Mouse (Mus musculus): ENCODE data around the gene Eif2ak4. TPM values are rescaled to one million over a fixed set of nuclear protein-coding genes. Genes with fewer than 3 reads are reported as not detected.

The Eif2ak4 gene
- polyA plus RNA-seq, 1 experiment from 2014 or later, result 6.2 TPM

GRCm38 (mm10) chr2:118483032-118483431 is 94.6 kb downstream of the Eif2ak4 start:
- Histone ChIP-seq H3K36me3 (ENCODE audit: insufficient read depth, low read length) (no peaks in the 10 kb centered on the region), H3K4me2 (replicated peaks; ENCODE audit: low read depth, low read length) (no peak overlapping the region), H3K9me3 (ENCODE audit: low read length) (no peaks in the 10 kb centered on the region), H3K4me3 (ENCODE audit: low read depth, low read length) (no peak overlapping the region), H3K27ac (ENCODE audit: low read length) (no peak overlapping the region), H3K9ac (replicated peaks; ENCODE audit: low read depth) (no peak overlapping the region), H3K27me3 (replicated peaks; ENCODE audit: insufficient read depth, low read length) (no peaks in the 10 kb centered on the region), H3K4me1 (ENCODE audit: insufficient read depth, low read depth, low read length) (peaks cover 7% of the 10 kb centered on the region; the same call in 1 of the 2 replicates)
- no peak for DNase-seq (ENCODE audit: low spot score)
- no peak for ATAC-seq
- 73% methylated on average over 5 of the region's 5 CpGs for WGBS
- TF ChIP-seq EP300 (IDR thresholded peaks at IDR 0.05) (no peak), CTCF (IDR thresholded peaks at IDR 0.05) (no peak)

GRCm38 (mm10) chr2:118484386-118484898 is 96.0 kb downstream of the Eif2ak4 start:
- Histone ChIP-seq H3K4me2 (replicated peaks; ENCODE audit: low read depth, low read length) (no peak overlapping the region), H3K4me3 (ENCODE audit: low read depth, low read length) (no peak overlapping the region), H3K4me1 (ENCODE audit: insufficient read depth, low read depth, low read length) (no peaks in the 10 kb centered on the region), H3K27ac (ENCODE audit: low read length) (no peak overlapping the region), H3K36me3 (ENCODE audit: insufficient read depth, low read length) (no peaks in the 10 kb centered on the region), H3K9ac (replicated peaks; ENCODE audit: low read depth) (no peak overlapping the region), H3K27me3 (replicated peaks; ENCODE audit: insufficient read depth, low read length) (no peaks in the 10 kb centered on the region), H3K9me3 (ENCODE audit: low read length) (no peaks in the 10 kb centered on the region)
- DNase-seq (ENCODE audit: low spot score), result no peak
- 83% methylated on average over 9 of the region's 9 CpGs for WGBS
- TF ChIP-seq CTCF (IDR thresholded peaks at IDR 0.05), result no peak
- TF ChIP-seq EP300 (IDR thresholded peaks at IDR 0.05), result no peak
- ATAC-seq, result no peak

GRCm38 (mm10) chr2:118485415-118485814 is 97.0 kb downstream of the Eif2ak4 start:
- DNase-seq (ENCODE audit: low spot score) (no peak), ATAC-seq (no peak)
- Histone ChIP-seq H3K4me1 (ENCODE audit: insufficient read depth, low read depth, low read length) (peaks cover 7% of the 10 kb centered on the region; the same call in 1 of the 2 replicates), H3K27ac (ENCODE audit: low read length) (no peak overlapping the region), H3K4me3 (ENCODE audit: low read depth, low read length) (no peak overlapping the region), H3K9ac (replicated peaks; ENCODE audit: low read depth) (no peak overlapping the region), H3K27me3 (replicated peaks; ENCODE audit: insufficient read depth, low read length) (no peaks in the 10 kb centered on the region), H3K4me2 (replicated peaks; ENCODE audit: low read depth, low read length) (no peak overlapping the region), H3K36me3 (ENCODE audit: insufficient read depth, low read length) (no peaks in the 10 kb centered on the region), H3K9me3 (ENCODE audit: low read length) (no peaks in the 10 kb centered on the region)
- TF ChIP-seq EP300 (IDR thresholded peaks at IDR 0.05) (no peak), CTCF (IDR thresholded peaks at IDR 0.05) (no peak)
- WGBS, result 77% methylated on average over 3 of the region's 3 CpGs

GRCm38 (mm10) chr2:118486933-118487332 is 98.5 kb downstream of the Eif2ak4 start:
- no peaks in the 10 kb centered on the region for H3K36me3 ChIP-seq (ENCODE audit: insufficient read depth, low read length)
- H3K4me1 ChIP-seq (ENCODE audit: insufficient read depth, low read depth, low read length), result peaks cover 19% of the 10 kb centered on the region; the same call in 1 of the 2 replicates
- H3K9me3 ChIP-seq (ENCODE audit: low read length), result no peaks in the 10 kb centered on the region
- no peak overlapping the region for H3K9ac ChIP-seq (replicated peaks; ENCODE audit: low read depth)
- H3K4me3 ChIP-seq (ENCODE audit: low read depth, low read length), result no peak overlapping the region
- TF ChIP-seq EP300 (IDR thresholded peaks at IDR 0.05) (no peak), CTCF (IDR thresholded peaks at IDR 0.05) (peak; percentile 100)
- 15% methylated on average over 12 of the region's 12 CpGs for WGBS
- peak; percentile 78 for DNase-seq (ENCODE audit: low spot score)
- no peaks in the 10 kb centered on the region for H3K27me3 ChIP-seq (replicated peaks; ENCODE audit: insufficient read depth, low read length)
- no peak overlapping the region for H3K27ac ChIP-seq (ENCODE audit: low read length)
- no peak overlapping the region for H3K4me2 ChIP-seq (replicated peaks; ENCODE audit: low read depth, low read length)
- ATAC-seq, result peak; percentile 32

GRCm38 (mm10) chr2:118487806-118488205 is 99.4 kb downstream of the Eif2ak4 start:
- Histone ChIP-seq H3K27me3 (replicated peaks; ENCODE audit: insufficient read depth, low read length) (no peaks in the 10 kb centered on the region), H3K4me1 (ENCODE audit: insufficient read depth, low read depth, low read length) (peaks cover 20% of the 10 kb centered on the region; the same call in 1 of the 2 replicates), H3K36me3 (ENCODE audit: insufficient read depth, low read length) (no peaks in the 10 kb centered on the region), H3K9ac (replicated peaks; ENCODE audit: low read depth) (no peak overlapping the region), H3K4me2 (replicated peaks; ENCODE audit: low read depth, low read length) (no peak overlapping the region), H3K9me3 (ENCODE audit: low read length) (no peaks in the 10 kb centered on the region), H3K27ac (ENCODE audit: low read length) (no peak overlapping the region), H3K4me3 (ENCODE audit: low read depth, low read length) (no peak overlapping the region)
- ATAC-seq (no peak), DNase-seq (ENCODE audit: low spot score) (no peak)
- TF ChIP-seq EP300 (IDR thresholded peaks at IDR 0.05) (no peak), CTCF (IDR thresholded peaks at IDR 0.05) (peak; percentile 66)
- 76% methylated on average over 3 of the region's 3 CpGs for WGBS

- peaks cover 20% of the 10 kb centered on the region; the same call in 1 of the 2 replicates for H3K4me1 ChIP-seq (ENCODE audit: insufficient read depth, low read depth, low read length)
- no peaks in the 10 kb centered on the region for H3K9me3 ChIP-seq (ENCODE audit: low read length)
- no peak overlapping the region for H3K4me2 ChIP-seq (replicated peaks; ENCODE audit: low read depth, low read length)
- H3K27ac ChIP-seq (ENCODE audit: low read length), result peak overlapping the region; percentile 80
- no peak overlapping the region for H3K4me3 ChIP-seq (ENCODE audit: low read depth, low read length)
- H3K27me3 ChIP-seq (replicated peaks; ENCODE audit: insufficient read depth, low read length), result no peaks in the 10 kb centered on the region
- H3K9ac ChIP-seq (replicated peaks; ENCODE audit: low read depth), result no peak overlapping the region
- no peaks in the 10 kb centered on the region for H3K36me3 ChIP-seq (ENCODE audit: insufficient read depth, low read length)
- 16% methylated on average over 12 of the region's 12 CpGs for WGBS
- TF ChIP-seq CTCF (IDR thresholded peaks at IDR 0.05), result no peak
- peak; percentile 49 for TF ChIP-seq EP300 (IDR thresholded peaks at IDR 0.05)
- peak; percentile 79 for ATAC-seq
- peak; percentile 91 for DNase-seq (ENCODE audit: low spot score)
These were observed 102.0 kb downstream of the Eif2ak4 start for GRCm38 (mm10) chr2:118490241-118491091.
